Mouse (Mus musculus) embryonic facial prominence, embryonic 13.5 days (tissue): ENCODE measurements around the gene Cyp2d10. TPM values are rescaled to one million over a fixed set of nuclear protein-coding genes. Genes with fewer than 3 reads are reported as not detected.
A peak's percentile ranks its signal among the peaks of the same experiment; 100 is the strongest.
"Not testable (repeated sequence)": the region's sequence is repeated elsewhere in the genome, so short reads cannot be mapped to it uniquely, and the experiment has no call there.

Experiments
- ATAC-seq: fragments of 200-750 bp; cut with Nextera tagmentation; 2 replicates; pipeline ENCODE4 v1.8.0; 2017; ENCODE audit warnings: low read depth; ENCODE audit not compliant: insufficient number of reproducible peaks, insufficient read depth, low FRiP score, low TSS enrichment
- H3K27ac ChIP-seq: fragments of 300-500 bp; sonication (generic); 2 replicates; pipeline ENCODE4 v1.5.1; 2015; ENCODE audit warnings: moderate library complexity, mild to moderate bottlenecking, inconsistent platforms
- H3K27me3 ChIP-seq: fragments of 300-500 bp; sonication (generic); 2 replicates; pipeline ENCODE4 v1.6.1; 2015; ENCODE audit warnings: mild to moderate bottlenecking, inconsistent platforms
- H3K36me3 ChIP-seq: fragments of 300-500 bp; sonication (generic); 2 replicates; pipeline ENCODE4 v1.6.1; 2015; ENCODE audit warnings: mild to moderate bottlenecking, inconsistent platforms
- H3K4me1 ChIP-seq: fragments of 300-500 bp; sonication (generic); 2 replicates; pipeline ENCODE4 v1.6.1; 2015; ENCODE audit warnings: inconsistent platforms
- H3K4me2 ChIP-seq: fragments of 300-500 bp; sonication (generic); 2 replicates; pipeline ENCODE4 v1.6.1; 2015; ENCODE audit warnings: moderate library complexity, mild to moderate bottlenecking, inconsistent platforms
- H3K4me3 ChIP-seq: fragments of 300-500 bp; sonication (generic); 2 replicates; pipeline ENCODE4 v1.5.1; 2015; ENCODE audit warnings: mild to moderate bottlenecking, inconsistent platforms
- H3K9ac ChIP-seq: fragments of 300-500 bp; sonication (generic); 2 replicates; pipeline ENCODE4 v1.6.1; 2015; ENCODE audit warnings: mild to moderate bottlenecking, inconsistent platforms
- H3K9me3 ChIP-seq: fragments of 300-500 bp; sonication (generic); 2 replicates; pipeline ENCODE4 v1.6.1; 2016; ENCODE audit warnings: inconsistent platforms
- WGBS: fragments of 180-500 bp; shearing (Covaris S2); methylation state at CpG from one replicate; pipeline ENCODE4 v1.1.7; 2015; ENCODE audit warnings: mixed read lengths; 5-methylcytosine and 5-hydroxymethylcytosine counted together
- polyA plus RNA-seq: library from polyadenylated mRNA; unstranded; fragments of >200 nt; fragmentation: Nextera tagmentation; extraction: Ambion mirVana; gene quantifications from 2 replicates; pipeline ENCODE4 v1.2.1, GENCODE M21; 2015

The Cyp2d10 gene
- polyA plus RNA-seq, 1 experiment from 2014 or later: not detected

DNA sequence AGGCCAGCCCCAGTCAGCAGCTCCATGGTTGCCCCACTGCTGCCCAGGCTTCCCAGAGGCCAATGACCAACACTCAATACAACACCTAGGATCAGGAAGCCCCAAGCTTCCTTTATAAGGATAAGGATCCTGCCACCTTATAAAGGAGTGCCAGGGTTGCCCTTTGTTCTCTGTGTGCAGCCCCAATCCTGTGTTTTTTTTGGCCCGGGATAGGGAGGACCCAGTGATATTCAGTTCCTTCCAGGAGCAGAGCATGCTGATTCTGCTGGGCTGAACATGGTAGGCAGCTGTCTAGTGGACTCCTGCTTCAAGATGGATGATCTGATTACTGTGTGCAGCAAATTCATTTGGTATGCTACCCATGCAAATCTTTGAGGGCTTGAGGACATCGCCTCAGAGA is 13.1 kb downstream of the Cyp2d10 start, which contains the start of gene Cyp2d11:
Gene Cyp2d11 (minus strand): TSS at position 101 of the 400 bp plus-strand sequence.
- H3K36me3 ChIP-seq, ATAC-seq, H3K27me3 ChIP-seq, H3K4me2 ChIP-seq, H3K4me3 ChIP-seq, H3K27ac ChIP-seq, H3K9ac ChIP-seq, H3K9me3 ChIP-seq, H3K4me1 ChIP-seq: not testable (repeated sequence)
- 90% methylated on average over 2 of the region's 2 CpGs for WGBS

GRCm38 (mm10) chr15:82389916-82390315 is 17.1 kb downstream of the Cyp2d10 start:
- not testable (repeated sequence) for ATAC-seq, H3K4me3 ChIP-seq, H3K9ac ChIP-seq, H3K27ac ChIP-seq, H3K4me1 ChIP-seq, H3K9me3 ChIP-seq, H3K4me2 ChIP-seq, H3K36me3 ChIP-seq, H3K27me3 ChIP-seq
- WGBS: 84% methylated on average over 10 of the region's 10 CpGs

DNA sequence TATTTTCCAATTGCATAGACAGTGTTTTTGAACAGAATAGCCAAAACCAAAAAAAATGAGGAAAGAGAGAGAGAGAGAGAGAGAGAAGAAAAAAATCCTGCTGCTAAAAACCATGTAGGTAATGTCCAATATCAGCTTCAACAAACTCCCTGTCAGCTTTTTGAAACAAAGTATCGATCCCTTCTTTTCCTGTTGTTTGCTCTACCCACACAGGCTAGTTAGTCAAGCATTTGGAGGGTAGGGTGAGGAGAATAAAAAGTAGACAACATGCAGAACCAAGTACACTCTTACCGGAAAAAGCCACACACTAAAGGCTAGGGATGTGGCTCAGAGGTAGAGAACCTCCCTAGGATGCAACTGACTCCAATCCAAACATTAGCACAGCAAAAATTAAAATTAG is 21.3 kb downstream of the Cyp2d10 start:
- H3K4me1 ChIP-seq: peaks cover 4% of the 10 kb centered on the region
- no peak overlapping the region for H3K4me2 ChIP-seq
- 89% methylated on average over 2 of the region's 2 CpGs for WGBS
- no peaks in the 10 kb centered on the region for H3K27me3 ChIP-seq
- H3K27ac ChIP-seq: no peak overlapping the region
- no peak overlapping the region for H3K9ac ChIP-seq
- no peak overlapping the region for H3K4me3 ChIP-seq
- no peaks in the 10 kb centered on the region for H3K36me3 ChIP-seq
- no peak for ATAC-seq
- H3K9me3 ChIP-seq: no peaks in the 10 kb centered on the region

DNA sequence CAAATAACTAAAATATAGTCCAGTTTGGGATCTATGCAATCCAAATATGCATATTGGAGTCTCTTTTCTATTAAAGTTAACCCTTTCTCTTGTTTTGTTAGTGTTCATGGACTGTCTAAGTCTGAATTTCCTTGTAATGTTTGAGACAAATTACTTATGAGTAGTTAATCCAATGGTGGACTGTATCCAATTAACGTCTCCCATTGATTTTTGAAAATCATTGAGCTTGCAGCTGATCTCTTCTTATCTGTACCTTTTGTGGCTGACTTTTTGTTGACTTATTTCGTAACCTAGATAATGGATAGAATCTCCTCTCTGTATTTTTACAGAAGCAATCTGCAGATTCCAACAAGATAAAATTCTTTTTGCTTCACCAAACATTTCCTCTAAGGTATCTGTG is 24.6 kb downstream of the Cyp2d10 start:
- no peak for ATAC-seq
- Histone ChIP-seq H3K27ac (no peak overlapping the region), H3K27me3 (no peaks in the 10 kb centered on the region), H3K9ac (no peak overlapping the region), H3K9me3 (no peaks in the 10 kb centered on the region), H3K36me3 (no peaks in the 10 kb centered on the region), H3K4me2 (no peak overlapping the region), H3K4me3 (no peak overlapping the region), H3K4me1 (peaks cover 27% of the 10 kb centered on the region)
- 82% methylated on average over 2 of the region's 2 CpGs for WGBS

DNA sequence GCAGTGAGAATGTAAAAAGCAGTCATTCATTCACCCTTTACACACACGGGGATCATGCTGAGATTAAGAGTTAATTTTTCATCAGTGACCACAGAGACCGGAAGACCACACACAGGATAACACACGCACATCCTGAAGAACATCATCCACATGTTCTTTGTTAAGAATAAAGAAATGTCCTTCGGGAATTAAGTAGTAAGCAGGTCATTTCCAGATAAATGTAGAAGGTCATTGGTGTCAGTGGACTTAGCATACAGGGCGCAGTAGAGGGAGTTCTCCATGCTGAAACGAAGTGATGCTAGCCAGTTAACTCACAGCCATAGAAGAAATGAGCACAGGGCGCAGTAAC is 26.3 kb downstream of the Cyp2d10 start:
- Histone ChIP-seq H3K27me3 (no peaks in the 10 kb centered on the region), H3K4me2 (peak overlapping the region; percentile 69), H3K9ac (peak overlapping the region; percentile 61; the same call in 1 of the 2 replicates), H3K4me3 (peak overlapping the region; percentile 56), H3K4me1 (peaks cover 34% of the 10 kb centered on the region), H3K36me3 (no peaks in the 10 kb centered on the region), H3K9me3 (no peaks in the 10 kb centered on the region), H3K27ac (peak overlapping the region; percentile 19; the same call in 1 of the 2 replicates)
- ATAC-seq: no peak
- 33% methylated on average over 7 of the region's 7 CpGs for WGBS

DNA sequence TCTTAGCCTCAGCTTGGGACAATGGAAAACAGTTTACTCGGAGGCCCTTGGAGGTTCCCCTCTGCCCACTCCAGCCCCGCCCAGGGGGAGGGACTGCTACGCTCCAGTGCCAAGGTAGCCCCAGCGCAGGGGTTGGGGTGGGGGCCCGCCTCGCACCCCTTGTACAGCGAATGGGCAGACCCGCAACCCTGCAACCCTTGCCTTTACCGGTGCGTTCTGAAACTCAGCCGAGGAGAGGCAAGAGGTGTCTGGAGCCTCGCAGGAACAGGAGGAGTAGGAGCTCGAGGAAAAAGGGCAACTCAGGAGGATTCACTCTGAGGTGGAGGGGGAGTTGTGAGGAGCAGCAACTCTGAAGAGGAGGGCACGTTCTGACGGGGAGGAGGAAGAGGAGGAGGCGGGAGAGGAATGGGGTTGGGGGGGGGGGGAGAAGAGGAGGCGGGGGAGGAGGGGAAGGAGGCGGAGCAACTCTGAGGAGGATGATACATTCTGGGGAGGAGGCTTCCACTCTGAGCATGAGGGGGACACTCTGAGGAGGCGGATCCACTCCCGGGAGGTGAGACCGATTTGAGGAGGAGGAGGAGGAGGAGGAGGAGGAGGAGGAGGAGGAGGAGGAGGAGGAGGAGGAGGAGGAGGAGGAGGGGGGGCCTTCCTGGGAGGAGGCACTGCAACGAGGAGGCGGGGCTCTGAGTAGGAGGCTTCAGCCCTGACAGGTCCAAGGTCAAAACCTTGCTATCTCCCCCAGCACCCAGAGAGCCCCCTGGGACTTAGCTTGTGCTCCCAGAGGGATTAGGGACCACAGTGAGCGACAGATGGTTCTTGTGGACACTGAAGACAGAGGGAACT is 26.9 kb downstream of the Cyp2d10 start, which contains the start of gene Cyp2d22:
Gene Cyp2d22 (minus strand): TSS at position 390 of the 843 bp plus-strand sequence.
- 1% methylated on average over 18 of the region's 24 CpGs for WGBS
- peak; percentile 89 for ATAC-seq
- H3K4me1 ChIP-seq: peaks cover 34% of the 10 kb centered on the region
- no peaks in the 10 kb centered on the region for H3K9me3 ChIP-seq
- H3K4me3 ChIP-seq: peak within 1 kb of the TSS; percentile 56
- peak within 1 kb of the TSS; percentile 70 for H3K9ac ChIP-seq
- peak within 1 kb of the TSS; percentile 86 for H3K27ac ChIP-seq
- H3K36me3 ChIP-seq: no peaks in the 10 kb centered on the region
- H3K4me2 ChIP-seq: peak within 1 kb of the TSS; percentile 69
- H3K27me3 ChIP-seq: no peaks in the 10 kb centered on the region

DNA sequence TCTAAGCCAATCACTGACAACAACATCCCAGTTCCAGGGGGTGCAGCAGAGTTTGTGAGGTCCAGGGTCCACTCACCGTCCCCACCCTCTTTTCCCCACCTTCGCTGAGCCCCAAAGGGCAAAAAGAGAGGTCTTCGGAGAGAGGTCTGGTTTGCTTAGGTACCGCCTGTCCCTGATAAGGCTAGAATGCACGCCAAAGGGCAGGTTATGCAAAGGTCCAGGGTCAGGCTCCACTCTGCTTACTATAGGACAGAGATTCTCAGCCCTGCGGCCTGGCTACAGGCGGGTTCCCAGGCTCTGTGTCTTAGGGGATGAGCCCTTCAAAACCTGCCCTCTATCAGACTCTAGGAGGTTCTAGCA is 27.5 kb downstream of the Cyp2d10 start:
- Histone ChIP-seq H3K27ac (peak overlapping the region; percentile 86), H3K9me3 (no peaks in the 10 kb centered on the region), H3K27me3 (no peaks in the 10 kb centered on the region), H3K36me3 (peaks cover 5% of the 10 kb centered on the region; the same call in 1 of the 2 replicates), H3K9ac (peak overlapping the region; percentile 70), H3K4me1 (peaks cover 34% of the 10 kb centered on the region), H3K4me2 (peak overlapping the region; percentile 69), H3K4me3 (peak overlapping the region; percentile 56)
- WGBS: 14% methylated on average over 7 of the region's 7 CpGs
- ATAC-seq: no peak

- Histone ChIP-seq H3K36me3 (peaks cover 10% of the 10 kb centered on the region; the same call in 1 of the 2 replicates), H3K9me3 (no peaks in the 10 kb centered on the region), H3K27ac (peak overlapping the region; percentile 44; the same call in 1 of the 2 replicates), H3K4me3 (no peak overlapping the region), H3K4me1 (peaks cover 34% of the 10 kb centered on the region), H3K9ac (no peak overlapping the region), H3K27me3 (no peaks in the 10 kb centered on the region), H3K4me2 (peak overlapping the region; percentile 69; the same call in 1 of the 2 replicates)
- 45% methylated on average over 15 of the region's 15 CpGs for WGBS
- ATAC-seq: no peak
Observed at GRCm38 (mm10) chr15:82378261-82379180, 28.5 kb downstream of the Cyp2d10 start.

DNA sequence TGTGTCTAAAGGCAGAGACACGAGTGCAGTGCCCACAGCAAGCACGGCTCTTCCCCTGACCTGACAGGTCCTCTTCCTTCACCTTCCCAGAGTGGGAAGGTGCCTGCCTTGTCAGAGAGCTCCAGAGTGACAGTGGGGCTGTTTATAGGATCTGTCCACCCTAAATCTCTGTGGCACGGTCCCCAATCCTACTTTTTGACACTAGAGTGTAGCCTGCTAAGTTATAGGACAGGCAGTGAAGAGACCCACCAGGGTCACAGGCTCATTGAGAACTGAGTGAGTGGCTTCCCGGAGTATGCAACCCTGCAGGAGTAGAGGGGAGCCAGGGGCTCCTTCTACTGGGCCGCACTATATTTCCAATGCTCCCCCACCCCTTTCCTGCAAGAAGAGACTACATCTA is 29.3 kb downstream of the Cyp2d10 start:
- peaks cover 15% of the 10 kb centered on the region; the same call in 1 of the 2 replicates for H3K36me3 ChIP-seq
- peaks cover 34% of the 10 kb centered on the region for H3K4me1 ChIP-seq
- no peaks in the 10 kb centered on the region for H3K9me3 ChIP-seq
- H3K27me3 ChIP-seq: no peaks in the 10 kb centered on the region
- no peak overlapping the region for H3K9ac ChIP-seq
- 80% methylated on average over 5 of the region's 5 CpGs for WGBS
- H3K4me2 ChIP-seq: no peak overlapping the region
- no peak for ATAC-seq
- no peak overlapping the region for H3K27ac ChIP-seq
- H3K4me3 ChIP-seq: no peak overlapping the region

- Histone ChIP-seq H3K27ac (no peak overlapping the region), H3K4me1 (peaks cover 34% of the 10 kb centered on the region), H3K9ac (0 out of 2 replicates have a peak overlapping the region, but pooled peaks have one; percentile 40), H3K4me2 (no peak overlapping the region), H3K27me3 (no peaks in the 10 kb centered on the region), H3K36me3 (peaks cover 16% of the 10 kb centered on the region; the same call in 1 of the 2 replicates), H3K4me3 (no peak overlapping the region), H3K9me3 (no peaks in the 10 kb centered on the region)
- 55% methylated on average over 17 of the region's 17 CpGs for WGBS
- ATAC-seq: no peak
Observed at GRCm38 (mm10) chr15:82376393-82377138, 30.4 kb downstream of the Cyp2d10 start.

- Histone ChIP-seq H3K4me1 (peaks cover 31% of the 10 kb centered on the region), H3K4me2 (no peak overlapping the region), H3K27me3 (no peaks in the 10 kb centered on the region), H3K9me3 (no peaks in the 10 kb centered on the region), H3K4me3 (no peak overlapping the region), H3K9ac (no peak overlapping the region), H3K27ac (no peak overlapping the region), H3K36me3 (peaks cover 16% of the 10 kb centered on the region; the same call in 1 of the 2 replicates)
- ATAC-seq: no peak
- WGBS: 87% methylated on average over 9 of the region's 9 CpGs
Observed at GRCm38 (mm10) chr15:82375855-82376254, 31.1 kb downstream of the Cyp2d10 start.
